Mouse (Mus musculus) heart, postnatal 14 days (tissue): Measurements from ENCODE around the gene Tmem132b. TPM values are rescaled to one million over a fixed set of nuclear protein-coding genes. Genes with fewer than 3 reads are reported as not detected.

Source experiments
- DNase-seq, 2 experiments: peaks; one replicate each; pipeline ENCODE4 v3.0.0; 2021 to 2022
- intact Hi-C: fragments of 180-260 bp; cut with DNase I; formaldehyde crosslinking; loops from one replicate; pipeline ENCODE4 v1.15.1; 2025
- total RNA-seq, 2 experiments: library from RNA; stranded (reverse); gene quantifications; 2 replicates each; pipeline ENCODE4 v1.2.3; 2021

The Tmem132b gene
- total RNA-seq, 2 experiments from 2014 or later: not detected

DNA sequence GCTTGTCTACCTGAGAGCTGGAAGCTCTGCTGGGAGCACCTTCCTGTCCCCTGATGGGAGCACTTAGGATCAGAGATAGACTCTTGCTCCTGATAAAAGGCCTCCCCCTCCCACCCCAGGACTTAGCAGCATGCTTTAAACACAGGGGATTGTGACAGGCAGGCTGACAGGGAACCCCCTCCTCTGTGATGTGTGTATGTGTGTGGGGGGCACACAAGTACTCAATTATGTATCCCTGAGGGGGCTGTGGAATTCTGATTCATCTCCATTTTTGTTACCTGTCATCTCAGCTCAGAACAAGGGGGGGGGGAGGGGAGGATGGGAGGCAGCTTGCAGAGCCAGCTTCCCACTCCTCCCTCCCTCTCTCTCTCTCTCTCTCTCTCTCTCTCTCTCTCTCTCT, 36.9 kb downstream of the Tmem132b start:
- intact Hi-C loops: no loop called here
- DNase-seq: no peak

DNA sequence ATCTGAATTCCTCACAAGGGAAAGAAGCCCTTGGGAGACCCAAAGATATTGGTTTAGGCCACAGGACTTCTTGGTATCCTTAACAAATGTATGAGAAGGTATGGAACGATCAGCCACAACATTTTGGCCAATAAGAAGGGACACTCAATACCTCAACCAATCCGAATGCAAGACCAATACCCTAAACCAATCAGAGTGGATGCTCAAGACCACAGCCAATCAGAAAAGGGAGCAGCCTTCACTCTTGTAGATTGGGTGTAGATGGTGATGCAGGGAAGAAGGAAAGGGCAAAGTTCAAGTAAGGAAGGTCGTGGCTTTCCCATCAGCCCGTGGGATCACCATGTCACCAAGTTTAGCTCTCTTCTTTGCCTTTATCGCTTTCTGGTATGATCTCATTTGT, 40.4 kb downstream of the Tmem132b start:
- intact Hi-C loops: no loop called here
- no peak for DNase-seq

DNA sequence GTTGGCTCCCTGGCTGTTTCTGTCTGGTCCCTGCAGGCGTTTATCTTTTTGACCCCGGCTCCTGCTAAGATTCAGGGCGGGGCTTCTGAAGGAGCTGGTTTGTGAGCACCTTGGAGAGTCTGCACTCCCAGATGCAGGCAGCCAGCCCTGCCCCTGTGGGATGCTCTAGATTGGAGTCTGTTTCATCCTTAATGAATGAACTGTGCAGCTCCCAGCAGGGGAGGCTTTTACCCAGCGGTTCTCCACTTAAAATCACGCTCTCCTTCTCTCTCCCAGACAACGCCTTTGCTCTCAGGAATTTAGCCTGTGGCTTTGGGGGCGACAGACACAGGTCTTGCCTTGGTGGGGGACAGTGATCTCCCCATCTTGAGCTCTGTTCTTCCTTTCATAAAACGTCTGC, 43.3 kb downstream of the Tmem132b start:
- intact Hi-C loops: no loop called here
- DNase-seq: no peak

- no peak for DNase-seq
- intact Hi-C loops: no loop called here
Observed at GRCm38 (mm10) chr5:125575866-125576265, 44.3 kb downstream of the Tmem132b start.

GRCm38 (mm10) chr5:125578661-125579060, 47.1 kb downstream of the Tmem132b start:
- intact Hi-C loops: loop anchor here (2.0 kb wide), 1 partner anchor 50 kb away; no protein-coding TSS in a partner anchor
- no peak for DNase-seq

DNA sequence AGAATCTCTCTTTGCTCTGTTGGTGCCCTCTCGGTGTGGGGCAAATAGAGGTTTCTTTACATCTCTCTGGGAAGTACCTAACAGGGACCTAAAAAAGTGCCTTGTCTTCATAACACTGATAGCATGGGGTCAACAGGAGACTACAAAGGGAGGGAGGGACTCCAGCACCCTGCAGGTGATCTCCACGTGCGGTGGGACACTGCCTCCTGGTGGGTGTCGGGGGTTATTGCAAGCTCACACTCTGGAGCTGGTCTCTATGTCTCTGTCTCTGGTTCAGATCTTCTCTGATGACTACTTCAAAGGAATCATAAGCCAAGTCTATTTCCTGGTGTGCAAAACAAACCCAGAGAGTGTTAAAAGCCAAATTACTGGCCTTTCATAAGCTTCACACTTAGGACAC, 47.6 kb downstream of the Tmem132b start:
- no peak for DNase-seq
- intact Hi-C loops: loop anchor here (2.0 kb wide), 1 partner anchor 50 kb away; no protein-coding TSS in a partner anchor

DNA sequence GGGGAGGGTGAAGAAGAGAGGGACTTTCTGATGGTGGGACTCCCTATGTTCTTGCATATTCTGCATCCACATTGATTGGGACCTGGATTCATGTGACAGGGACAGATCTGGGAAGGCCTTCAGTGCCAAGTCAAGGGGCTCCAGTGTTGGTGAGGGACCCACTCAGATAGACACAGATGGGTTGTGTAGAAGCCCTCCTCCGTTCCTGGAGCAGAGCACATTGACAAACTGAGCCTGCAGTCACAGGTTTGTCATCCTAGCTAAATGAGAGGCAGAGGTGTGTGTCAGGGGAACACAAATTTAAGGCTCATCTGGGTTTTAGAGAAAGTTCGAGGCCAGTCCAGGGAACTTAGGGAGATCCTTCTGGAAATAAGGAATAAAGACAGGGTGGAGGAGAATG, 51.7 kb downstream of the Tmem132b start:
- intact Hi-C loops: no loop called here
- no peak for DNase-seq

DNA sequence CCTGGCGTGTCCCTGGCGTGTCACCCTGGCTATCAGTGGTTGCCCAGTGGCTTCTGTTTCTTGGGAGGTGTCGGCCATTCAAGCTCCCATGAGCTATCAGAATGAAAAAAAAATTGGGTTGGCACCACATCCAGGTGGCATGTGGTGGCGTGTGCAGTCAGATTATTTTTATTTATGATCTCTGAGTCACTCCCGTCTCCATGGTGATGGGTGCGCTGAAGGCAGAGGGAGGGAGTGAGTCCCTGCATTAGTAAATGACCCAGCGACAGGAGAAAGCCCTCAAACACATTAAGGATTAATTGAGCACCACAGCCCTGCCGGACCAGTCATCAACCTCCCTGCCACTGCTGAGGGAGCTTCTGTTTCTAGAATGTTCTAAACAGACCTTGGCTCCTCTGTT, 52.3 kb downstream of the Tmem132b start:
- no peak for DNase-seq
- intact Hi-C loops: no loop called here

DNA sequence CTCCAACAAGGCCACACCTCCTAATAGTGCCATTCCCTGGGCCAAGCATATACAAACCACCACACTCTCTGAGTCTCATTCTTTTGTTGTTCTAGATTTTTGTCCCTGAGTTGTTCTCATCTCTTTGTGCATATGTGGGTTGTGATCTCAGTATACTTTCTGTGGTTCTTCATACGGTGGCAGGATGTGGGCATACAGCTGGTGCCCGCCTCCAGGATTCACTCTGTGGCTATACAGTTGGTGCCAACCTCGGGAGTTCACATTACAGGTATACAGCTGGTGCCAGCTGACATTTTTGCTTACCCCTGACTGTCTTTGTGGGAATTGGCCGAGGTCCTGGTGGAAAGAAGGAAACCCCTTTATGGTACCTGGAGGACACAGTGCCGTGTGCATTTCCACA, 53.6 kb downstream of the Tmem132b start:
- intact Hi-C loops: no loop called here
- no peak for DNase-seq

- intact Hi-C loops: no loop called here
- no peak for DNase-seq
Observed at GRCm38 (mm10) chr5:125588203-125588602, 56.6 kb downstream of the Tmem132b start.

DNA sequence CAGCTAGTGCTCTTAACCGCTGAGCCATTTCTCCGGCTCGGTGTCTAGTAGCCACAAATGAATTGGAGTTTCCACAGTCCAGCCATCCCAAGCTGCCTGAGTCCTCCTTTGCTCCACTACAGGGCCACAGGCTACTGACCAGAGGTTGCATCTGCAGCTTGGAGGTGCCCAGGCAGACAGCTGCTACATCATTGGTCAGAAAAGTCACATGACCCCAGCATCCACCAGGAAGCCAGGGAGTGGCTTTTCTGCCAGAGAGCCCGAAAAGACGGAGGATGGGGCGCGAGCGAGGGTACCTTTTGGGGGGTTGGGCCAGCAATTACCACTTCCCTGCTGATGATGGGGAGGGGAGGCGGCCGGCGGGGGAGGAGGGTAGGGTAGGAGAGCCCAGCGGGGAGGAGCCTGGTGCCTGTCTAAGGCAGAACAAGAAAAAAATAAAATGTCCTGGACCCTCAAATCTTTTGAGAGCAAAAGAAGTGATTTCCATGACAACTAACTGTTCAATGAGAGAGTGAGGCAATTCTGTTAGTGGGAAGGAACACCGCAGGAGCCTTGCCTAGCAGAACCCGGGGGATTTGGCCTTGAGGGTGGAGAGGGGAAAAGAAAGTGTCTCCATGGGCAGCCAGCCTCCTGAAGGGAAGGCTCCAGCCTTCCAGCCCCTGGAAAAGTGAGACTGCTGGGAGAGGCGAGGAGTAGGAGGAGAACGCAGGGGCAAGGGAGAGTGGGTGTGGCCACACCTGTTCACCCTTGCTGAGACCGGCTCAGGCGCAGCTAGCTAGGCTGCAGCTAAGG, 57.5 kb downstream of the Tmem132b start:
- intact Hi-C loops: no loop called here
- DNase-seq: peak in 1 of 2 experiments; percentile 3

- DNase-seq: no peak
- intact Hi-C loops: no loop called here
Observed at GRCm38 (mm10) chr5:125598056-125598455, 66.5 kb downstream of the Tmem132b start.

- no peak for DNase-seq
- intact Hi-C loops: no loop called here
Observed at GRCm38 (mm10) chr5:125607146-125607545, 75.6 kb downstream of the Tmem132b start.

- no peak for DNase-seq
- intact Hi-C loops: no loop called here
Observed at GRCm38 (mm10) chr5:125609968-125610367, 78.4 kb downstream of the Tmem132b start.

- intact Hi-C loops: no loop called here
- no peak for DNase-seq
Observed at GRCm38 (mm10) chr5:125612460-125612859, 80.9 kb downstream of the Tmem132b start.

- DNase-seq: no peak
- intact Hi-C loops: no loop called here
Observed at GRCm38 (mm10) chr5:125613136-125613535, 81.6 kb downstream of the Tmem132b start.

GRCm38 (mm10) chr5:125614348-125614747, 82.8 kb downstream of the Tmem132b start:
- intact Hi-C loops: no loop called here
- no peak for DNase-seq

DNA sequence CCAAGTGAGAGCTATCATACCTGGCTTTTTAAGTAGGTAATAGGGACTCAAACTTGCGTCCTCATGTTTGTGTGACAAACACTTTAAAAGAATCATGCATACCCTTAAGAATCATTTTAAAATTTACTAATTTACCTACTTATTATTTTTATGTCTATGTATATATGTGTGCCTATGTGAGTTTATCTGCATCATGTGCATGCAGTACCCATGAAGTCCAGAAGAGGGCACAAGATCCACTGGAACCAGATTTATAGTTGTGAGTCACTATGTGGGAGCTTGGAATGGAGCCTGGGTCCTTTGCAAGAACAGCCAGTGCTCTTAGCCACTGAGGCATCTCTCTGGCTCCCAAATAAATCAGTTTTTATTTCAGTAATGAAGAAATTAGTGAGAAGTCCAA, 85.5 kb downstream of the Tmem132b start:
- no peak for DNase-seq
- intact Hi-C loops: no loop called here

GRCm38 (mm10) chr5:125627816-125628348, 96.3 kb downstream of the Tmem132b start:
- intact Hi-C loops: no loop called here
- no peak for DNase-seq

DNA sequence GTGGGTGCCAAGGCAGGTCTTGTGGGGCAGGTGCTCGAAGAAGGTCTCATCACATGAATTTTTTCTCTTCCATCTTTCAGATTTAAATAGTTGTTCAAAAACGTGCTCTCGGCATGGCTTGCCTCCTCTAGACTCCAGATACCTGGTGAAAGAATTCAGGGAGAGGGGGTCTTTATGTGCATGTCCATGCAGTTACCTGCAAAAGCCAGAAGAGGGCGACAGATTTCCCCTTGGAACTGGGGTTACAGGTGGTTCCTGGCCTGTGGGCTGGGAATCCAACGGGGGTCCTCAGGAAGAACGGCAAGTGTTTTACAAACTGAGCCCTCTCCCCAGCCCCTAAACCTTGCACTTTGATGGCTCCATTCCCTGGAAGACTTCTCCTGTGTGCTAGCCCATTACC, 103.1 kb downstream of the Tmem132b start:
- DNase-seq: no peak
- intact Hi-C loops: no loop called here

DNA sequence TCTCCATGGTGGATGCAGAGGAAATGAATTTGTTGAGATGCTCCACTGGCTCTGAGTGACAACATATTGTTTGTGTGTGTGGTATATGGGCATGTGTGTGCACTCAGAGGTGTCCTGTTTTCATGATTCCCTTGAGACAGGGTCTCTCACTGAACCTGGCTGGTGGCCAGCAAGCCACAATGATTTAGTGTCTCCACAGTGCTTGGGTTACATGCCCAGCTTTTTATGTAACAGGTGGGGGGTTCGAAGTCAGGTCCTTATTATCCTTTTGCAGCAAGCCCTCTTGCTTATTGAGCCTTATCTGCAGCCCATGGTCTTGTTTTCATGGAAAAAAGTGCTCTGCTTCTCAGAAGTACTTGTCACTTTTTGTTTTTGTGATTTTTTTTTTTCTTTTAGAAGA, 109.4 kb downstream of the Tmem132b start:
- intact Hi-C loops: no loop called here
- no peak for DNase-seq

GRCm38 (mm10) chr5:125641531-125642147, 110.1 kb downstream of the Tmem132b start:
- intact Hi-C loops: no loop called here
- no peak for DNase-seq
